Mouse (Mus musculus): ENCODE results near the gene Hmbs.

GRCm38 (mm10) chr9:44342173-44342572 lies 1.9 kb downstream of the Hmbs start:
- TF ChIP-seq CTCF (IDR thresholded peaks at IDR 0.05; ENCODE audit: borderline replicate concordance, extremely low read depth, insufficient read depth, insufficient read length) (no peak), POLR2A (IDR thresholded peaks at IDR 0.05; ENCODE audit: borderline replicate concordance, extremely low read depth, insufficient read depth, insufficient read length, poor library complexity, severe bottlenecking) (no peak)

Data from brain, embryonic 14.5 days (tissue).